Mouse (Mus musculus) myocyte (in vitro differentiated cells): ENCODE data around the gene Mterf1a.

Experiments used
- CEBPB ChIP-seq: IDR thresholded peaks from 2 replicates; pipeline ENCODE4 v1.6.1; 2011; ENCODE audit warnings: mild to moderate bottlenecking, moderate library complexity; ENCODE audit not compliant: poor library complexity, insufficient read depth, severe bottlenecking
- POLR2A ChIP-seq: IDR thresholded peaks from one replicate; pipeline ENCODE4 v1.6.1; 2011; ENCODE audit warnings: low read depth, mild to moderate bottlenecking, control low read depth, moderate library complexity; ENCODE audit not compliant: insufficient read length
- POLR2AphosphoS2 ChIP-seq: IDR thresholded peaks from one replicate; pipeline ENCODE4 v1.6.1; 2011; ENCODE audit warnings: low read depth, control low read depth; ENCODE audit not compliant: insufficient read length
- TCF12 ChIP-seq: IDR thresholded peaks from one replicate; pipeline ENCODE4 v1.6.1; 2011; ENCODE audit warnings: mild to moderate bottlenecking, control low read depth; ENCODE audit not compliant: poor library complexity, insufficient read depth, severe bottlenecking

- no peak for TF ChIP-seq CEBPB
- no peak for TF ChIP-seq POLR2A
- no peak for TF ChIP-seq POLR2AphosphoS2
- TF ChIP-seq TCF12: no peak
Measured at GRCm38 (mm10) chr5:3939335-3939734, 45.6 kb upstream of the Mterf1a start.
